Mouse (Mus musculus): ENCODE measurements around the gene Bcl2l1.

The Bcl2l1 gene

GRCm38 (mm10) chr2:152772231-152772630, 59.3 kb downstream of the Bcl2l1 start:
- no peak for DNase-seq (ENCODE audit: low read depth)

- no peak for DNase-seq (ENCODE audit: low read depth)
Observed at GRCm38 (mm10) chr2:152771571-152771970, 60.0 kb downstream of the Bcl2l1 start.

- no peak for DNase-seq (ENCODE audit: low read depth)
Observed at GRCm38 (mm10) chr2:152769677-152770076, 61.9 kb downstream of the Bcl2l1 start.

GRCm38 (mm10) chr2:152767618-152768271, 63.8 kb downstream of the Bcl2l1 start:
- no peak for DNase-seq (ENCODE audit: low read depth)

GRCm38 (mm10) chr2:152766387-152767123, 65.0 kb downstream of the Bcl2l1 start:
- DNase-seq (ENCODE audit: low read depth): peak; percentile 90

GRCm38 (mm10) chr2:152765045-152765674, 66.4 kb downstream of the Bcl2l1 start:
- no peak for DNase-seq (ENCODE audit: low read depth)

- DNase-seq (ENCODE audit: low read depth): no peak
Observed at GRCm38 (mm10) chr2:152764172-152765044, 67.1 kb downstream of the Bcl2l1 start.

- no peak for DNase-seq (ENCODE audit: low read depth)
Observed at GRCm38 (mm10) chr2:152763310-152763709, 68.2 kb downstream of the Bcl2l1 start.

- no peak for DNase-seq (ENCODE audit: low read depth)
Observed at GRCm38 (mm10) chr2:152758351-152758750, 73.2 kb downstream of the Bcl2l1 start.

GRCm38 (mm10) chr2:152757478-152757877, 74.0 kb downstream of the Bcl2l1 start:
- no peak for DNase-seq (ENCODE audit: low read depth)

GRCm38 (mm10) chr2:152756474-152757393, 74.8 kb downstream of the Bcl2l1 start:
- DNase-seq (ENCODE audit: low read depth): no peak

- DNase-seq (ENCODE audit: low read depth): no peak
Observed at GRCm38 (mm10) chr2:152753944-152754711, 77.4 kb downstream of the Bcl2l1 start, which contains the start of gene Cox4i2. TSS of gene Cox4i2 (plus strand) at chr2:152754173.

- no peak for DNase-seq (ENCODE audit: low read depth)
Observed at GRCm38 (mm10) chr2:152742435-152742834, 89.1 kb downstream of the Bcl2l1 start.

- DNase-seq (ENCODE audit: low read depth): peak; percentile 81
Observed at GRCm38 (mm10) chr2:152741153-152742041, 90.1 kb downstream of the Bcl2l1 start.

GRCm38 (mm10) chr2:152740490-152740889, 91.0 kb downstream of the Bcl2l1 start:
- DNase-seq (ENCODE audit: low read depth): no peak

- no peak for DNase-seq (ENCODE audit: low read depth)
Observed at GRCm38 (mm10) chr2:152739842-152740260, 91.7 kb downstream of the Bcl2l1 start.

GRCm38 (mm10) chr2:152739031-152739841, 92.3 kb downstream of the Bcl2l1 start:
- DNase-seq (ENCODE audit: low read depth): no peak

- no peak for DNase-seq (ENCODE audit: low read depth)
Observed at GRCm38 (mm10) chr2:152738341-152738740, 93.2 kb downstream of the Bcl2l1 start.
